Mouse (Mus musculus) limb, embryonic 10.5 days (tissue): ENCODE results near the gene Gm7861. TPM values are rescaled to one million over a fixed set of nuclear protein-coding genes. Genes with fewer than 3 reads are reported as not detected.
"Not testable (repeated sequence)": the region's sequence is repeated elsewhere in the genome, so short reads cannot be mapped to it uniquely, and the experiment has no call there.

ENCODE experiments used
- DNase-seq: peaks from one replicate; pipeline ENCODE4 v3.0.0-alpha.2; 2017; ENCODE audit warnings: low spot score
- H3K27ac ChIP-seq: fragments of 300-500 bp; sonication (generic); 2 replicates; pipeline ENCODE4 v1.5.1; 2016; ENCODE audit warnings: mild to moderate bottlenecking
- H3K27me3 ChIP-seq: fragments of 300-500 bp; sonication (generic); 2 replicates; pipeline ENCODE4 v1.6.1; 2016; ENCODE audit warnings: low read depth, mild to moderate bottlenecking; ENCODE audit not compliant: poor library complexity, severe bottlenecking
- H3K36me3 ChIP-seq: fragments of 300-500 bp; sonication (generic); 2 replicates; pipeline ENCODE4 v1.6.1; 2016; ENCODE audit warnings: mild to moderate bottlenecking, moderate library complexity
- H3K4me1 ChIP-seq: fragments of 300-500 bp; sonication (generic); 2 replicates; pipeline ENCODE4 v1.6.1; 2016
- H3K4me3 ChIP-seq: fragments of 300-500 bp; sonication (generic); 2 replicates; pipeline ENCODE4 v1.5.1; 2016; ENCODE audit warnings: mild to moderate bottlenecking, moderate library complexity
- H3K9me3 ChIP-seq: fragments of 300-500 bp; sonication (generic); replicated peaks from 2 replicates; pipeline ENCODE4 v1.6.1; 2016; ENCODE audit warnings: mild to moderate bottlenecking
- WGBS: fragments of 180-500 bp; shearing (Covaris S2); methylation state at CpG from one replicate; pipeline ENCODE4 v1.1.7; 2016; 5-methylcytosine and 5-hydroxymethylcytosine counted together
- polyA plus RNA-seq: library from polyadenylated mRNA; unstranded; fragments of >200 nt; fragmentation: Nextera tagmentation; extraction: Ambion mirVana; gene quantifications from 2 replicates; pipeline ENCODE4 v1.2.1, GENCODE M21; 2016

Gene Gm7861
- not detected in 2 replicates for polyA plus RNA-seq

DNA sequence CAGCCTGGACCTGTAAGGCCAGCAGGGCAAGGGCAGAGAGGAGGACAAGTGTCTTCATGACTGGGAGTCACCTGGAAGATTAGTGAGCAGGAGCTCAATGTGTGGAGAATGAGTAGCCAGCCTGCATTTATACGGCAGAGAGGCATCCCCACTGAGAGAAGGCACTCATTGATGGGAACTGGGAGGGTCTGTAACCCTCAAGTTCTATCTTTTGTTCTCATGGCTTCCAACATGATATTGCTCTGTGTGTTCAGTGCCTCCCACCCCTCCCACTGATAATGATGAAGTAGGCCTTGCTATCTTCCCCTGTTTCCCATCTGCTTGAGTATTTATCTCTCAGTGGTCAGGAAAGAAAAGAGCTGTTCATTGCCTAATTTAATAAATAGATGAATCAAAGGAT lies at the start of gene Gm7861:
Gm7861 (minus strand) TSS at position 101 of the 400 bp plus-strand sequence.
- not testable (repeated sequence) for DNase-seq, H3K9me3 ChIP-seq, H3K4me3 ChIP-seq, H3K27ac ChIP-seq, H3K36me3 ChIP-seq, H3K27me3 ChIP-seq, H3K4me1 ChIP-seq
- WGBS, result no CpG with 5 or more reads among the region's 1 CpGs

DNA sequence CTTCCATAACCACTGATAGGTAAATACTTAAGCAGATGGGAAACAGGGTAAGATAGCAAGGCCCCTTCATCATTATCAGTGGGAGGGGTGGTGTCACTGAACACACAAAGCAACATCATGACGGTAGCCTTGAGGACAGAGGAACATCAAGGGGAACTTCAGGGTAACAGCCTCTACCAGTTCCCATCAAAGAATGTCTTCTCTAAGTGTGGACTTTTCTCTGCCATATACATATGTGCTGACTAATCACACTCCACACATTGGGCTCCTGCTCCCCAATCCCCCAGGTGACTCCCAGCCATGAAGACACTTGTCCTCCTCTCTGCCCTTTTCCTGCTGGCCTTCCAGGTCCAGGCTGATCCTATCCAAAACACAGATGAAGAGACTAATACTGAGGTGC lies 23.6 kb upstream of the Gm7861 start, which contains the start of gene Defa26:
Defa26 (plus strand) TSS at position 301 of the 400 bp plus-strand sequence.
- not testable (repeated sequence) for H3K27ac ChIP-seq, DNase-seq, H3K4me3 ChIP-seq, H3K36me3 ChIP-seq, H3K4me1 ChIP-seq, H3K27me3 ChIP-seq, H3K9me3 ChIP-seq
- no CpG with 5 or more reads among the region's 1 CpGs for WGBS

GRCm38 (mm10) chr8:21582706-21583105 lies 11.6 kb downstream of the Gm7861 start, which contains the start of gene Defa28:
TSS of gene Defa28 (plus strand) at chr8:21583006.
- H3K27ac ChIP-seq, H3K27me3 ChIP-seq, H3K4me3 ChIP-seq, H3K4me1 ChIP-seq, DNase-seq, H3K36me3 ChIP-seq, H3K9me3 ChIP-seq: not testable (repeated sequence)
- WGBS, result no CpG with 5 or more reads among the region's 1 CpGs

- not testable (repeated sequence) for H3K4me1 ChIP-seq, H3K9me3 ChIP-seq, H3K27ac ChIP-seq, H3K36me3 ChIP-seq, H3K27me3 ChIP-seq, DNase-seq, H3K4me3 ChIP-seq
- no CpG with 5 or more reads among the region's 1 CpGs for WGBS
Measured at GRCm38 (mm10) chr8:21565086-21565485, 29.2 kb downstream of the Gm7861 start, which contains the start of gene Defa37. TSS of gene Defa37 (plus strand) at chr8:21565386.

Other genes starting within 250 kb of the Gm7861 start
- not detected in 2 replicates for gene Defa2, start 216.0 kb downstream of the Gm7861 start, polyA plus RNA-seq
- gene Defa33, start 202.7 kb downstream of the Gm7861 start, polyA plus RNA-seq, result not detected in 2 replicates
- gene Defa36, start 167.1 kb downstream of the Gm7861 start, polyA plus RNA-seq, result not detected in 2 replicates
- not detected in 2 replicates for gene Gm7849, start 137.9 kb downstream of the Gm7861 start, polyA plus RNA-seq
- not detected in 2 replicates for gene Defa20, start 85.2 kb downstream of the Gm7861 start, polyA plus RNA-seq
- not detected in 2 replicates for gene Defa32, start 65.5 kb downstream of the Gm7861 start, polyA plus RNA-seq
- not detected in 2 replicates for gene Defa37, start 29.1 kb downstream of the Gm7861 start, polyA plus RNA-seq
- gene Defa28, start 11.5 kb downstream of the Gm7861 start, polyA plus RNA-seq, result not detected in 2 replicates
- gene Defa26, start 23.7 kb upstream of the Gm7861 start, polyA plus RNA-seq, result not detected in 2 replicates
- gene Defa17, start 61.3 kb upstream of the Gm7861 start, polyA plus RNA-seq, result not detected in 2 replicates
- gene Defa34, start 71.3 kb upstream of the Gm7861 start, polyA plus RNA-seq, result not detected in 2 replicates
- gene AY761184, start 109.1 kb upstream of the Gm7861 start, polyA plus RNA-seq, result not detected in 2 replicates
- not detected in 2 replicates for gene Defa24, start 140.0 kb upstream of the Gm7861 start, polyA plus RNA-seq
- not detected in 2 replicates for gene Defb50, start 229.0 kb upstream of the Gm7861 start, polyA plus RNA-seq
- not detected in 2 replicates for gene Defb2, start 245.4 kb upstream of the Gm7861 start, polyA plus RNA-seq